Mouse (Mus musculus) brain, adult 2 months (tissue): ENCODE results near the gene Olfr1423.
"Not testable (repeated sequence)": the region's sequence is repeated elsewhere in the genome, so short reads cannot be mapped to it uniquely, and the experiment has no call there.

Experiments used
- DNase-seq: peaks from one replicate; pipeline ENCODE4 v3.0.0; 2011; ENCODE audit warnings: low read depth, low spot score

Olfr1423 gene

GRCm38 (mm10) chr19:12007105-12007931 lies 33.8 kb downstream of the Olfr1423 start:
- peak; percentile 58 for DNase-seq

- peak; percentile 61 for DNase-seq
Measured at GRCm38 (mm10) chr19:12006361-12006947, 34.7 kb downstream of the Olfr1423 start.

GRCm38 (mm10) chr19:12005376-12006360 lies 35.4 kb downstream of the Olfr1423 start:
- DNase-seq = peak; percentile 93

- DNase-seq = peak; percentile 74
Measured at GRCm38 (mm10) chr19:12004216-12005008, 36.7 kb downstream of the Olfr1423 start.

GRCm38 (mm10) chr19:12003568-12003967 lies 37.5 kb downstream of the Olfr1423 start:
- DNase-seq = no peak

- no peak for DNase-seq
Measured at GRCm38 (mm10) chr19:12002791-12003190, 38.3 kb downstream of the Olfr1423 start.

GRCm38 (mm10) chr19:12002125-12002524 lies 39.0 kb downstream of the Olfr1423 start:
- peak; percentile 78 for DNase-seq

GRCm38 (mm10) chr19:12001686-12002085 lies 39.4 kb downstream of the Olfr1423 start:
- DNase-seq = no peak

- DNase-seq = no peak
Measured at GRCm38 (mm10) chr19:11995722-11996448, 45.2 kb downstream of the Olfr1423 start.

GRCm38 (mm10) chr19:11994703-11995431 lies 46.2 kb downstream of the Olfr1423 start:
- no peak for DNase-seq

- no peak for DNase-seq
Measured at GRCm38 (mm10) chr19:11992441-11993029, 48.6 kb downstream of the Olfr1423 start.

GRCm38 (mm10) chr19:11992034-11992433 lies 49.1 kb downstream of the Olfr1423 start:
- DNase-seq = no peak

- DNase-seq = no peak
Measured at GRCm38 (mm10) chr19:11989334-11989733, 51.8 kb downstream of the Olfr1423 start.

GRCm38 (mm10) chr19:11987841-11988240 lies 53.3 kb downstream of the Olfr1423 start:
- DNase-seq = no peak

- DNase-seq = not testable (repeated sequence)
Measured at GRCm38 (mm10) chr19:11984614-11985013, 56.5 kb downstream of the Olfr1423 start.
